Mouse (Mus musculus) cerebellum, adult 11 months (tissue): ENCODE results near the gene Dynlt1c.
"Not testable (repeated sequence)": the region's sequence is repeated elsewhere in the genome, so short reads cannot be mapped to it uniquely, and the experiment has no call there.

Experiments
- DNase-seq: peaks from one replicate; pipeline ENCODE4 v3.0.0; 2022

Dynlt1c gene

DNA sequence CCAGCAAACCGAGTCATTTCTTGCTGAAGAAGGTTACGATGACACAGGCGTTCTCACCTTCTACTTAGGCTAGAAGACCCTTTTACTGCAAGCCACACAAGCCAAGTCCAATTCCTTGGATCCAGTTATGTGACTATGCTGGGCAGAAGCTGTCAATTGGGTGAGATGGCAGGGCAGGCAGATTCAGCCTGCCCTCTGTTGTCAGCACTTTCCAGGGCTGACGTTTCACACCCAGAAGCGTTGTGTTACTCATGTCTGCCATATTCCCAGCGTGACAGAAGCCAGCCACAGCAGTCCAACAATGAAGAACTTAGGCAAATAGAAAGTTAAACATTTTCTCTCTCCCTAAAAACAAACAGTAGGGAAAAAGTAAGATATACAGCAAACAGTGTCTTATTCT lies 18.6 kb downstream of the Dynlt1c start:
- DNase-seq = not testable (repeated sequence)

DNA sequence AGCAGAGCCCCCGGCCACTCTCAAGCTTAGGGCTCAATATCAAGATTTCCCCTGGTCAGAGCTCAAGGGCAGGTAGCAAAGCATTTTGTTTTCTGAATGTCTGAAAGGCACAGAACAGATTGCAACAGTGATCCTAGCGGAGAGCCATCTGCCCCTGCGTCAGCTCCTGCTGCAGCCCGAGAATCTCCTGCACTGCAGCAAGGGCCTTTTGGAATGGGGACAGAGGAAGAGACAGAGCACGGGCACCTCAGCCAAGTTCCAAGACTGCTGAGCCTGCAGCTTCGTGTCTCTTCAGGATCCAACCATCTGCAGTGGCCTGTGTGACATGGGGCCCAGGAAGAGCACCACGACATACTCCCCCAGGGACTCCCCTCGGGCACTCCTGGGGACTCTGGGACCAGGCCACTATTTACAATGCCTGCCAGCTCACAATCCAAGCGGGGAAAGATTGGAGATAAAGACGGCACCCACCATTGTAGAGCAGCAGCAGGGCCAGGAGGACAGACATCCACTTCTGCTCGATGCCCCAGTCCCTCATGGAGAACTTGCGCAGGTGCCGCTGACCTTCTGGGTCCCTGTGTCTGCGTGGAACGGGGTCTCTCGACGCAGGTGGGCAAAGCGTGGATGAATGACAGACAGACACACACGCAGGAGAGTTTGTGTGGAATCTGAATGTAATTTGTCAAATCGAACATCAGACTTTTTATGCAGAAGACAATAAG lies 19.4 kb downstream of the Dynlt1c start:
- peak; percentile 52 for DNase-seq

DNA sequence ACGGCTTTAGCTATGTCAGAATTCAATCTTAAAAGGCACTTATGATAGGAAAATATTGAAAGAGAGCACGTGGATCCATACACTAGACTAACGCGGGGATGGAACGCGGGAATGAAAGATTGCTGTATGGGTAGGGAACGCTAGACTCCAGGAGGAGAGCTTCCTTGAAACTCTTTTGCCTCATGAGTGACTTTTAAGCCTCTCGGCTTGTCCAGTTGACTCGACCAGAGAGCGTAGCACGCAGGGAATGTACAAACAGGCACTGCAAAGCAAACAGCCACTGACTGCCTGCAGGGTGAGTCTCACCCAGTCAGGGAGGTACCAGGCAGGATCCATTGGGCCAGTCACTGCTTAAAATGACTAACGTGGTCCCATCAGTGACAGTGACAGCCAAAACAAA lies 20.5 kb downstream of the Dynlt1c start:
- DNase-seq = not testable (repeated sequence)

DNA sequence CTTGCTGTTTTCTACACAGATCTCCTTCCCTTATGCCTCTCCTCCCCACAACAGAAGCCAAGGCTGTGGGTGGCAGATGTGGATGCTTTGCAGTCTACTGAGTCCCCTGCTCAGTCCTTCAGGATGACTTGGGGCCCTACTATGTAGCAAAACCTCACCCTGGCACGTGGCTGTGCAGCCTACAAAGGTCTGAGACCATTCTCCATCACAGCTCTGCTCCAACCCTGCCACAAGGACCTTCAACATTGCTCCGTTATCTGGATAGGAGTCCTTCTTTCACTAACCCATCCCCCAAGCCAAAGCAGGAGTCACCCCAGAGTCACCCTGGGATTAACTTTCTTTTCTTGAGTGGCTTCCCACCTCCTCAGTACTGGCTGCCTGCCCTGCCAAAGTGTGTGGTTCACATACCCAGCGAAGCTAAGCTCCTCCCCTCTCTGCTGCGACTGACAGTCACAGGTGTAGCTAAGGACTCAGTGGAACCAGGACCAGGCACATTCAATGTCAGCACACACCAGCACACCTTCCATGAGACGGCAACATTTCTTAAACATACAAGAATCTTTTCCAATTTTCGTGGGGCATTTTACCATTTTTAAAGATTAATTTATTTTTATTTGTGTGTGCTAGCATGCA lies 23.6 kb downstream of the Dynlt1c start:
- DNase-seq = not testable (repeated sequence)

DNA sequence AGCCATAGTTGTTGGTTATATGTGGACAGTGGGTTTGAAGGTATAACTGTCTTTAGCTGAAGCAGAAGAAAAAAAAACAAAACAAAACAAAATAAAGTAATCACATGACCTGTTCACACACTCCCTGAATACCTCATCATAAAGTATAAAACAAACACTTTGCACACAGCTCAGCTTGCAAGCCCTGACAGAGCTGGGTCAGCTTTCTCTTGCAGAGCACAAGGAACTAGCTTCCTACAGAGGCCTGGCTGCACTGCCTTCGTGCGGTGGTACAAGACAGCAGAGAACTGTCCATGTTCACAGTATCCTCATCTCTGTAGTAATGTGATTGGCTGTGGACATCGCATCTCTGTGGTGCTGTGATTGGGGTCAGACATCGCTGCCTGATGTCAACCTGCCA lies 28.9 kb downstream of the Dynlt1c start:
- DNase-seq = not testable (repeated sequence)

DNA sequence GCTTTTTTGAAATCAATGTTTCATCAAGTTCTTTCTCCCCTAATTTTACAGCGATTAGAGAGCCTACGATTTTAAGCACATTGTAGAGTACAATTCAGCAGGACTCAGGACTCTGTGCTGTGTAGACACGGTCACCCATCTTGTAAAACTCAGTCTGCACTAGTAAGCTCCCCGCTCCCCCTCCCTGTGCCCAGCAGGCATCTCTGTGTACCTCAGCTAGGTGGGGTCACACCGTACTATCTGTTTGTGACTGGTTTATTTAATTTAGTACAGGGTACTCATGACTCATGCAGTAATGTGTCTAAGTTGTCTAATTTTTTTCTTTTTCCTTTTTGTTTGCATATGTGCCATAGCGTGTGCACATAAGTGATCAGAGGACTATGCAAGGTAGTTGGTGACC lies 31.4 kb downstream of the Dynlt1c start:
- DNase-seq = not testable (repeated sequence)

DNA sequence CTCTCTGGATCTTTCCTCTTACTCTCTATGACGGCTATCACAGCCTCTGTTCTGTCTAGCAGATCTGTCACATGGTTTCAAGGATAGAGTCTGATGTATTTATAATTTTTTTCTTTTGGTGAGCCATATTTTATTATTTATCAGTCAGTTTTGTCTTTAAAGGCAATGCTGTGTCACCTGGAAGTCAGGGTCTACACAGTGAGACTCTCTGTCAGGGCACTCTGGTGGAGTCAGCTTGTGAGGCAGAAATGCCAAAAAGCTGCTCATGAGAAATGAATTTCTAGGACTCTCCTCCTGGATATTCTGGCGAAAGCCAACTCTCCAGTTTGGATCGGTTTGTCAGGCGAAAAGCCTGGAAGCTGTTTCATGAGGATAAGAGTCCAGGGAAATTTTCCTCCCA lies 34.3 kb downstream of the Dynlt1c start:
- DNase-seq = not testable (repeated sequence)

DNA sequence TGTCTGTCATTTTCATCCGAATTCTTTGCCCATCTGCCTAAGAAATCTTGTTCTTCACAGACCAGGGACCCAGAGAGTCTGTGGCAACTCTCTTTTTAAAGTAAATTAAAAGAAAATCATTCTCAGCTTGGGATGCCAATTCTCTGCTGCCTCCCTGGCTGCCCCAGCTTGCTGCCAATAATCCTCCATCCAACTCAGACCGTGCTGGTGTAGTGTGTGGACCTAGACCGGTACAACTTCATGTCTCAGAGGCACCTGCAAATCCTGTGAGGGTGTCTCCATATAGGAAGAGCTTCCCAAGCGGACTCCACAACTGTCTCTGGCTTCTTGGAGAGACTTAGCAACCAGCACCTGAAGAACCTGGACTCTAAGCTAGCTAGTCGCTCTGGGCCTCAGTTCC lies 35.4 kb downstream of the Dynlt1c start:
- no peak for DNase-seq

DNA sequence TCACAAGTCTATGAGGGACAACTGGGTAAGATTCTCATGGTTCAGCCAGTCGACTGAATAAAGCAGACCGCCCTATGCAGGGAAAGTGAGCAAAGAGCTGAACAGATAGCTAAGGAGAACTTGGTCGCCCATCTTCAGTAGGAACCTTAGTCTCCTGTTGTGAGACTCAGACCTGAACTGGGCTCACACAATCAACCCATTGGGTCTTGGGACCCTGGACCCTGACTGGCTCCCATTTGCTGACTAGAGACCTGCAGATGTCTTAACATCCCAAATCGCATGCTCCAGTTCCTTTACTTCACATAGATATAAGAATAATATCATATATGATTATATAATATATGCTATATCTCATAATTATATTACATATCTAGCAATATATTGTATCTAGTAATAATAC lies 36.0 kb downstream of the Dynlt1c start:
- not testable (repeated sequence) for DNase-seq

DNA sequence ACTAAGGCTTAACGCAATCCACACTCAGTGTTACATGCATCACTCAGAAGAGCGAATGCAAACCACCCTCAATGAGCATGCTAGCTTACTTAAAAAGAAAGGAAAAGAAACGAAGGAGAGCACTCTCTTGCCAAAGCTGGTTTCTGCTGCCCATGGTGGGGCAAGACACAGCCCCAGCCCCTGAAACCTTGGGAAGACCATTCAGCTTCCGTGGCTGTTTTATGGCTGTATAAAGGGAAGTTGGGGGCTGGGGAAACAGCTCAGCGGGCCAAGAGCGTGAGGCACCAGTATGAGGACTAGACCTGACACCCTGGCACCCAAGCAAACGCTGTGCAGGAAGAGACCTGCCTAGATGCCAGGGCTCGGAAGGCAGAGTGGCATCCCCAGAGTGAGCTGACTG lies 37.0 kb downstream of the Dynlt1c start:
- DNase-seq = not testable (repeated sequence)

DNA sequence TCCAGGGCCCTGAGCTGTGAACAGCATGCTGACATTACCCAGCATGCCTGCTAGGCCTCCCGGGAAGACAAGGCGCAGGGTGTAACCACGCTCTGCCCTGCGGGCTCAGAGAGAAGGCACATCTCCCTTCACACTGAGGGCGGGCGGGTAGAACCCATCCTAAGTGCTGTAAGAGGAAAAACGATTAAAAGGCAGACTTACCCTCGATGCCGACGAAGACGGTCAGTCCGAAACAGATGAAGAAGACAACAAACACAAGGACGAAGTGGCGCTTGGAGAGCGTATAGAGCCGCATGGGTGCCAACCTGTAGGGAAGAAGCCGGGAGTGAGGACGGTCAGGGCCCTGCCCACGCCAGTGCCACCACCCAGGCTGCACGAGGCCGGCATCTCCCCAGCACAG lies 38.0 kb downstream of the Dynlt1c start:
- DNase-seq = not testable (repeated sequence)

DNA sequence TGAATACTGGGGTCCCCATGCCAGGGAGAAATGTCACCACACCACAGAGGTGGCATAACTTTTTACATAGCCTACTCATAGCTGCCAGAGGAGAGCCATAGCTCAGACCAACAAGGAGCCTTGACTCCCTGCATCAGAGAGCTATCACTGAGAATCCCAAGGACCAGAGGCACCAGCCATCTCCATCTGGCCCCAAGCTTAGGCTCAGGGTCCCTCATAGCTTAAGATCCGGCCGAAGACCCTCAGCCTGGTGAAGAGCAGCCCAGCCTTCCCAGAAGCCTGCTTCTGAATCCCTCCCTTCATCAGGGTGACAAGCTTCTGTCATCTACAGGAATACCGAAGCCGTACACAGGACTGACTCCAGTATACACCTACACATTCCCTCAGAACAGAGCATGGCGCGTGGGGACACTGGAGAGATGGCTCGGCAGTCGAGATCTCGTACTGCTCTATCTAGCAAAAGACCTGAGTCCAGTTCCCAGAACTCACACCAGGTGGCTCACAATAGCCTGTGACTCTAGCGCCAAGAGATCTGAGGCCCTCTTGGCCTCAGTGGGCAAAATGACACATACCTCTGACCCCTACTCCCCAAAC lies 38.7 kb downstream of the Dynlt1c start:
- not testable (repeated sequence) for DNase-seq

DNA sequence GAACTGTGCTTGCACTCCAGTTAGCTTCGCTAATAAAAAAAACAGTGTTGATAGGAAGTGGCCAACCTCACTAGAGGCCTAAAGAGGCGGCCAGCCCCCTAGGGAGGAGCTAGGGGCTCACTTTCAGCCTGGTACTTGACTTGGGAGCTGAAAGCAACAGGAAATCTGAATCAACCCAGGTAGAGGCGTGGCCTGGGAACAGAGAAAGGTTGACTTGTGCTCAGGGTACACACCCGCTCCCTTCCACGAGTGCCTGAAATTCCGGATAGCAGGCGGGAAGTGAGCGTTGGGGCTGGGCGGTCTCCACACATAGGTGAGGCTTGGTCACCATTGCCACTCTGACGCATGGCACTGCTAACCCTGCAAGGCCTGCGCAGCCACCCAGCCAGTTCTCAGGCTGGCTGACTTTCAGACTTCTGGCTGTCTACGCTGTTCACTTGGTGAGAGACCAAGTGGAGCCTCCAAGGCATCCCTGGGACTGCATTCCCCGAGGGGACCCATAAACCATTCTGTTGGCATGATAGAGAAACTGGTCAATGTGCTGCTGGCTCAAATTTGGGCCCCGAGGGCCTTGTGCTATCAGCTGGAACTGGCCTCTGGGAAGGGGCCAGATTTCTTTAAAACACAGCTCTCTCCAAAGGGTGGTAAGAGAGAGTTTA lies 39.4 kb downstream of the Dynlt1c start:
- DNase-seq = not testable (repeated sequence)

DNA sequence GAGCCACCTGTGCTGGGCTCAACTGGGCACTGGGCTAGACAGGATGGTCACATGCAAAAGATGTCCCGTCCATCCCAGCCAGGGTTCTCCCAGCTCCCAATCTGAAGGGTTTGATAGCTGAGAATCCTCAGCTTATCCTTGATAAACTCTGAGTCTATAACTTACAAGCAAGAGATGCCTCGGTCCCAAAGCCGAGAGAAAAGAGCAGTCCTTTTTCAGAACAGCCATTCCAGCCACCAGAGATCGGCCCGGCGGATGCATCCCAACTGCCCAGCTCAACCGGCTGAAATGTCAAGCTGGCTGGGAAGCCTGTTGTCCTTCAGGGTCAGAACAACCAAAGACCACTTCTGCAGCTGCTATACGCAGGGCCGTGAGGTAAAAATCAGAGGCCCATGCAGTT lies 42.7 kb downstream of the Dynlt1c start:
- not testable (repeated sequence) for DNase-seq

DNA sequence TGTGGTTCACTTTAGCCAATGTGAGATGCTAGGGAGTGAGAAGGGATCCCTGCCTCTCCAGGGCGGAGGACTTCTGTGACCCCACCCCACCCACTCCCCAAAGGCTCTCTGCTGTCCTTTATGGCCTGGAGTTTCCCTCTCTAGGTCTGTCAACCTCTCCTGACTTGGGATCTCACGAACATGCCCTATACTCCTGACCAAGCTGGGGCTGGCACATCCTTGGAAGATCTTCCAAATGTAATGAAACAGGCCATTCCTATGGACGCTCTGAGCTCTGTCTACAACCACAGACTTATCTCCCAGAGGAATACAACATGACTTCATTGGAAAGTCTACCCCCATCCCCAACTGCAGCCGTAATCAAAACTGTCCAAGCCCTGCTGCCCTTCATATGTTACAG lies 43.2 kb downstream of the Dynlt1c start:
- not testable (repeated sequence) for DNase-seq

DNA sequence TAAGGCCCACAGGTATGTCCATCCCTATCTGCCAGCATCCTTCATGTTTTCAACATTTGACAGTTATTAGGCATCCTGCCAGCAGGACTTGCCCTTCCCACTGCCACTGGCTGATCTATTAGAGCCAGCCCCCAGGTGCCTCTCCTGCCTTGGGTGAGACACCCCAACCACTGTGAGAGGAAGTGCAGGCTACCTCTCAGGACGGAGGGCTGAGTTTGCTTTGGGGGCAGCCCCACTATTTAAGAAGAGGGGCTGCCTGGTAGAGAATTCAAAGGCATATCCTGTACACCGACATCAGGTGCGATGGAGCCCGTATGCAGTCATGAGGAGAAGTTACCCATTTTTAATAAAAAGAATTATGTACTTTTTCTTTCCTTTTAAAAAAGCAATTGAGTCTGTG lies 44.2 kb downstream of the Dynlt1c start:
- not testable (repeated sequence) for DNase-seq

DNA sequence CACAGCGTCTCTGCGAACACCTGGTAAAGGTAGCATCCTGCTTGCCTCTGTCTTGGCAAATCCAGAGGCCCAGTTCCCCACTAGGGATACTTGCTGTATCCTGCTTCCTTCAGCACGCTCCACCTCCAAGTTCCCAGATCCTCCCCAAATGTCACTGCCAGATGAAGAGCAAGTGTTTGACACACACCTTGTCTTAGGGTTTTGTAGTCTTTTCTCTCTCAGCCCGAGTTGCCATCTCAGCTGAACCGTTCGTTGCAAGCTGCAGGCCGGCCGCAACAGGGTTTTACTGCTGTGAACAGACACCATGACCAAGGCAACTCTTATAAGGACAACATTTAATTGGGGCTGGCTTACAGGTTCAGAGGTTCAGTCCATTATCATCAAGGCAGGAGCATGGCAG lies 45.4 kb downstream of the Dynlt1c start:
- DNase-seq = not testable (repeated sequence)

DNA sequence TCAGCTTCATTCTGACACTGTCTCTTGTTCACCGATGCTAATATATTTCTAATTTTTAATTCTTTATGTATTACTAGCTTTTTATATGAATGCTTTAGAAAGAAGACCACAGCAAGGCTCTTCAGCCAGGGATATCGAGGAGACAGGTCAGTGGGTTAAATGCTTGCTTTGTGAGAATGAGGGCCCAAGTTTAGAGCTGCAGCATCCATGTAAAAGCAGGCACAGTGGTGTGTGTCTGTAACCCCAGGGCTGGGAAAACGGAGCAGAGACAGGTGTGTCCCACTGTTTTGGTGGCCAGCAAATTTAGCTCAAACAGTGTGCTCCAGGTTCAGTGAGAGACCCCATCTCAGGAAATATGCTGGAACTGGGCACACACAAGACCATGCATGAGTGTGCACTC lies 46.0 kb downstream of the Dynlt1c start:
- not testable (repeated sequence) for DNase-seq

DNA sequence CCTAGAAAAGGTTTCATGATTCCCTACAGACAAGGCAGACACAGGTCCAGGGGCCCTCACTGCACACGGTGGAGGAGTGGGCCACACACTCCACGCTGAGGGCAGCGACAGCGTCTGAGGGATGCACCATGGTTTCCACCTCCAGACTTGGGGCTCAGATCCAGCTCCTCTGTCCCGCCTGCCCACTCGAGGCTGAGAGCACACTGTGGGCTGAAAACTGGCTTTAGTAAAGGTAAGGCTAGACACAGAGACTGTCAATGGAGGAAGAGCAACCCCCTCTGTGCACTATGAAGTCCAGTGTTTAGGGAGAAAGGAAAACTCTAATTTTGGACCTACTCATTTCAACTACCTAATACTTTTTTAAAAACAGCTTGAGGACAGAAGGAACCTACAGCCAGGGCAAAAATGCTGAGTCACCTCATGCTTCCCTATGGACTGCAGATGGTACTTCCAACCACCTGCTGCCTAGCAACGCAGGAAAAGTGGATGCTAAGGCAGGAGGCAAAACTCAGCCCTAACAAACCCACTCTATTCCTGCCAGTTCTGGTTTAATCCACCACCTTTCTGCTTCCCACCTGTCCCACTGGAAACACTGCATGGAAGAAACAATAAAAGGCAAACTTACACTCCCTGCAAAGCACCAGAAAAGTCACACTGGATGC lies 49.6 kb downstream of the Dynlt1c start:
- DNase-seq = not testable (repeated sequence)

DNA sequence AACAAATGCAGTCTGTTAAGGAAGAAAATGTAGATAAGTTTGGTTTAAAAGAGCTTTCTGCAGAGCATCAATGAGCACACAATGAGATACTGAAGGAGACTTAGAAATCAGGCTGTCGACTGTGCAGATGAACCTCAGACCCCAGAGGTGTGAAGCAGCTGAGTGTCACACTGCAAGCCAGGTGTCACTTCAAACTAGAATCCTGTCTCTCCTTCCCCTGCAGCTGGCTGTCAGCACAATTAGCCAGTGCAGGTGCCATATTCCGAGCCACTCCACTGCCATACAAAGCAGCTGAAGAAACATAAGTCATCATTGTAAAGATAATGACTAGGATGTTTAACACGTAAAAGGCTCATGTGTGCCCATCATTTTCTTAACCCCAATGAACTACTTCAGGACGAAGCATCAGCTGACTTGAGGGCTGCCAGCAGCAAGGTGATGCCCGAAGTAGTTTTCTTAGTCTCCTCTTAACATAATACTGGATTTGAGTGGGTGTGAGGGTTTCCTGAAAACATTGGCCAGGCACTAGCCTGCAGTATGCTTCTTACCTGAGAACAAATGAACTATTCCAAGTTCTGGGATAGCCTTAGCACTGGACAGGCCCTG lies 52.0 kb downstream of the Dynlt1c start:
- DNase-seq = not testable (repeated sequence)

DNA sequence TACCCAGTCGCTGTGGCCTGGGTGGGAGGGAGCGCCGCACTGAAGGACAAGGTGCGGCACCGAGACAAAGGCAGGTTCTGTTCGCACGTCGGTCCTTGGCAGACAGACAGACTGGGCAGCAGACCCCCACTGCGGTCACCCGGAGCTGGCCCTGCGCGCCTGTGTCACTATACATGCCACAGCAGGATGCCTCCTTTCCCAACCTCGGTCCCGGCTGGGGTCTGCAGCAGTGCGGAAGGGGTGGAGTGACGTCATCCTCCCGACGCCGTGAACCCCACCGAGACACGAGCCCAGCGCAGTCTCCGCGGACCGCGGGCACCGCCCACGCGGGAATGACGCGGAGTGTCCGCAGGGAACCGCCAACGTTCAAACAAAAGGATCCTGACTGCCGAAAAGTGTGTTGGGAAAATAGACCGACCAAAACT lies 53.6 kb downstream of the Dynlt1c start:
- DNase-seq = peak; percentile 59

DNA sequence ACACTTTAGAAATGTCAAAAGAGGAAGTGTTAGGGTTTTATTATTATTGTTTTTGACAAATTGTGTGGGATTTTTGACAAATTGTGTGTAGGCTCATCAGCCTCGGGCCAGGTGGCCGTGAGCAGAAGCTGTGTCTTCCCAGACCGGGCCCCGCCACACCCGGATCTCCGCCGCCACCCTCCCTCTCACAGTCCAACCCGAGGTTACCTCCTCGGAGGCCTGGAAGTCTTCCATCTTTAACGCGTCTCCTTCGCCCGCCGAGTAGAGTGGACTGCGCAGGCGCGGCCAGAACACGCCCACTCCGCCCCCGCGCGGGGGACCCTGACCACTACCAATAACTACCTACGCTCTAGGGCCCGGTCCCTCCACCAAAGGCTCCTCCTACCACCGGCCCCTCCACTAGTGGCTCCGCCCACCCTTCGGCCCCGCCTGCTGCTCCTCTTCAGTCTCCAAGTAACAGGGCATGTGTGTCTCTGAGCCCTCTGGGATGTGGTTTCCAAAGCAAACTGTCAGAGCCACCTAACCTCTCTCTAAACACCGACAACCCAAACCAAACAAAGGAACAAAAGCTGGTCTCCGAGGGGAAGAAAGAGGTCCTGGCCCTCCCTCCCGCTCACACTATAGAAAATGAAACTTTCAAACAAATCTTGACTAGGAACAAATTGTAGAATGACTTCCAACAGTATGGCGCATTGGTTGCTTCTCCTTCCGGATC lies 54.3 kb downstream of the Dynlt1c start, which contains the start of gene Dynlt1f:
Dynlt1f (minus strand) TSS at position 334 of the 715 bp plus-strand sequence.
- DNase-seq = peak; percentile 66
